Mouse (Mus musculus) urinary bladder, postnatal 36 days (tissue): ENCODE measurements around the gene Hypk.
"Not testable (repeated sequence)": the region's sequence is repeated elsewhere in the genome, so short reads cannot be mapped to it uniquely, and the experiment has no call there.

ENCODE experiments used
- DNase-seq, 2 experiments: peaks; one replicate each; pipeline ENCODE4 v3.0.0; 2022; ENCODE audit warnings: low spot score in 2 of 2, mixed read lengths in 1 of 2

The Hypk gene

GRCm38 (mm10) chr2:121448136-121448535 is 5.0 kb upstream of the Hypk start:
- DNase-seq: peak in 1 of 2 experiments; percentile 38

- peak; percentile 99 to 100 for DNase-seq
These were observed 4.2 kb upstream of the Hypk start, which contains the start of gene Serf2 for GRCm38 (mm10) chr2:121448739-121449535. Gene Serf2, plus strand, starts transcription at chr2:121449195.

GRCm38 (mm10) chr2:121449545-121450011 is 3.5 kb upstream of the Hypk start:
- DNase-seq: peak in 1 of 2 experiments; percentile 14

GRCm38 (mm10) chr2:121450093-121450492 is 3.0 kb upstream of the Hypk start:
- DNase-seq: peak in 1 of 2 experiments; percentile 15

- no peak for DNase-seq
These were observed 729 bp upstream of the Hypk start for GRCm38 (mm10) chr2:121452361-121452760.

GRCm38 (mm10) chr2:121453917-121454316 is 827 bp downstream of the Hypk start:
- DNase-seq: no peak

- no peak for DNase-seq
These were observed 2.4 kb downstream of the Hypk start for GRCm38 (mm10) chr2:121455534-121455933.

- peak; percentile 76 to 86 for DNase-seq
These were observed 3.9 kb downstream of the Hypk start, which contains the start of gene Serinc4 for GRCm38 (mm10) chr2:121456692-121457642. Gene Serinc4, minus strand, starts transcription at chr2:121456781.

- DNase-seq: no peak
These were observed 7.0 kb downstream of the Hypk start for GRCm38 (mm10) chr2:121460071-121460470.

- DNase-seq: not testable (repeated sequence)
These were observed 15.9 kb downstream of the Hypk start for GRCm38 (mm10) chr2:121468982-121469381.

- DNase-seq: not testable (repeated sequence)
These were observed 19.7 kb downstream of the Hypk start for GRCm38 (mm10) chr2:121472783-121473182.

- peak; percentile 67 to 79 for DNase-seq
These were observed 20.4 kb downstream of the Hypk start, which contains the start of gene Mfap1b for GRCm38 (mm10) chr2:121473301-121474179. Gene Mfap1b, minus strand, starts transcription at chr2:121474067.

- no peak for DNase-seq
These were observed 21.1 kb downstream of the Hypk start for GRCm38 (mm10) chr2:121474180-121474535.

GRCm38 (mm10) chr2:121475306-121475705 is 22.2 kb downstream of the Hypk start:
- DNase-seq: not testable (repeated sequence)

GRCm38 (mm10) chr2:121477491-121478266 is 24.6 kb downstream of the Hypk start:
- no peak for DNase-seq

- no peak for DNase-seq
These were observed 27.4 kb downstream of the Hypk start for GRCm38 (mm10) chr2:121480498-121480897.

- DNase-seq: not testable (repeated sequence)
These were observed 27.8 kb downstream of the Hypk start for GRCm38 (mm10) chr2:121480916-121481315.

GRCm38 (mm10) chr2:121483576-121483975 is 30.5 kb downstream of the Hypk start:
- no peak for DNase-seq

GRCm38 (mm10) chr2:121484403-121484802 is 31.3 kb downstream of the Hypk start:
- DNase-seq: not testable (repeated sequence)

- DNase-seq: not testable (repeated sequence)
These were observed 48.5 kb downstream of the Hypk start for GRCm38 (mm10) chr2:121501550-121501949.
